Mouse (Mus musculus) MEL (cell line): ENCODE measurements around the gene Sik1. TPM values are rescaled to one million over a fixed set of nuclear protein-coding genes. Genes with fewer than 3 reads are reported as not detected.

ENCODE experiments used
- DNase-seq: peaks from one replicate; pipeline ENCODE4 v3.0.0; 2011; ENCODE audit warnings: low read depth, low spot score
- H3K27ac ChIP-seq: 2 replicates; pipeline ENCODE4 v1.5.1; 2012; ENCODE audit warnings: low read depth, mild to moderate bottlenecking, control low read depth, low read length, moderate library complexity; ENCODE audit not compliant: control insufficient read depth
- H3K27me3 ChIP-seq, 2 experiments: fragments of 150-350 bp in 1 of 2; sonication (generic) in 1 of 2; 2 replicates each; pipeline ENCODE4 v1.6.1; 2012; ENCODE audit warnings: low read length in 2 of 2, mild to moderate bottlenecking in 2 of 2, improper control_type of control experiment in 1 of 2, moderate library complexity in 1 of 2; ENCODE audit not compliant: insufficient read depth in 2 of 2, control insufficient read depth in 1 of 2
- H3K36me3 ChIP-seq, 2 experiments: 2 replicates each; pipeline ENCODE4 v1.6.1; 2012 to 2014; ENCODE audit warnings: low read length in 2 of 2, improper control_type of control experiment in 1 of 2, inconsistent platforms in 1 of 2, mild to moderate bottlenecking in 1 of 2; ENCODE audit not compliant: insufficient read depth in 2 of 2, control insufficient read depth in 1 of 2
- H3K4me1 ChIP-seq, 2 experiments: fragments of 150-350 bp in 1 of 2; sonication (generic) in 1 of 2; 2 replicates each; pipeline ENCODE4 v1.6.1; 2012; ENCODE audit warnings: low read length in 2 of 2, improper control_type of control experiment in 1 of 2, mild to moderate bottlenecking in 1 of 2; ENCODE audit not compliant: insufficient read depth in 2 of 2, control insufficient read depth in 1 of 2
- H3K4me3 ChIP-seq, 2 experiments: fragments of 150-350 bp in 1 of 2; sonication (generic) in 1 of 2; 2 replicates each; pipeline ENCODE4 v1.5.1; 2012; ENCODE audit warnings: low read depth in 2 of 2, low read length in 2 of 2, mild to moderate bottlenecking in 2 of 2, moderate library complexity in 2 of 2, control low read depth in 1 of 2, improper control_type of control experiment in 1 of 2; ENCODE audit not compliant: control insufficient read depth in 1 of 2, insufficient read depth in 1 of 2
- H3K79me2 ChIP-seq: 2 replicates; pipeline ENCODE4 v1.6.1; 2012; ENCODE audit warnings: mild to moderate bottlenecking, low read length, moderate library complexity; ENCODE audit not compliant: control insufficient read depth, poor library complexity, insufficient read depth
- H3K9ac ChIP-seq: 2 replicates; pipeline ENCODE4 v1.6.1; 2012; ENCODE audit warnings: low read depth, mild to moderate bottlenecking, control low read depth, low read length, moderate library complexity; ENCODE audit not compliant: control insufficient read depth, poor library complexity, severe bottlenecking
- H3K9me3 ChIP-seq: fragments of 150-350 bp; sonication (generic); replicated peaks from 2 replicates; pipeline ENCODE4 v1.6.1; 2012; ENCODE audit warnings: mild to moderate bottlenecking, low read length, improper control_type of control experiment, moderate library complexity; ENCODE audit not compliant: insufficient read depth
- BHLHE40 ChIP-seq: IDR thresholded peaks from 2 replicates; pipeline ENCODE4 v1.6.1; 2012; ENCODE audit warnings: low read depth, mild to moderate bottlenecking, inconsistent platforms, low read length, improper control_type of control experiment, borderline replicate concordance
- CHD1 ChIP-seq: IDR thresholded peaks from 2 replicates; pipeline ENCODE4 v1.6.1; 2012; ENCODE audit warnings: low read depth, mild to moderate bottlenecking, inconsistent platforms, low read length, improper control_type of control experiment
- CHD2 ChIP-seq: IDR thresholded peaks from 2 replicates; pipeline ENCODE4 v1.6.1; 2011; ENCODE audit warnings: low read length, improper control_type of control experiment
- ELF1 ChIP-seq: IDR thresholded peaks from 2 replicates; pipeline ENCODE4 v1.6.1; 2014; ENCODE audit warnings: low read depth, mild to moderate bottlenecking, inconsistent platforms, low read length, improper control_type of control experiment, moderate library complexity
- EP300 ChIP-seq, 2 experiments: IDR thresholded peaks; 2 replicates each; pipeline ENCODE4 v1.6.1; 2011; ENCODE audit warnings: improper control_type of control experiment in 2 of 2, low read length in 2 of 2, low read depth in 1 of 2, mild to moderate bottlenecking in 1 of 2
- ETS1 ChIP-seq: IDR thresholded peaks from 2 replicates; pipeline ENCODE4 v1.6.1; 2012; ENCODE audit warnings: low read depth, mild to moderate bottlenecking, inconsistent platforms, low read length, improper control_type of control experiment, moderate library complexity
- GATA1 ChIP-seq: IDR thresholded peaks from 2 replicates; pipeline ENCODE4 v1.6.1; 2011; ENCODE audit warnings: low read depth, low read length, improper control_type of control experiment
- HCFC1 ChIP-seq: IDR thresholded peaks from 2 replicates; pipeline ENCODE4 v1.6.1; 2012; ENCODE audit warnings: low read depth, mild to moderate bottlenecking, inconsistent platforms, low read length, improper control_type of control experiment, moderate library complexity
- JUND ChIP-seq: IDR thresholded peaks from 2 replicates; pipeline ENCODE4 v1.6.1; 2011; ENCODE audit warnings: low read depth, mild to moderate bottlenecking, improper control_type of control experiment, low read length
- KAT2A ChIP-seq: conservative IDR thresholded peaks from 2 replicates; pipeline ENCODE4 v1.6.1; 2012; ENCODE audit warnings: low read depth, low read length, improper control_type of control experiment, inconsistent platforms
- MAFK ChIP-seq: IDR thresholded peaks from 2 replicates; pipeline ENCODE4 v1.6.1; 2011; ENCODE audit warnings: low read depth, mild to moderate bottlenecking, low read length, improper control_type of control experiment, borderline replicate concordance
- MAX ChIP-seq: IDR thresholded peaks from 2 replicates; pipeline ENCODE4 v1.6.1; 2011; ENCODE audit warnings: low read length, improper control_type of control experiment
- MAZ ChIP-seq: IDR thresholded peaks from 2 replicates; pipeline ENCODE4 v1.6.1; 2012; ENCODE audit warnings: low read depth, mild to moderate bottlenecking, inconsistent platforms, low read length, improper control_type of control experiment
- MEF2A ChIP-seq: IDR thresholded peaks from 2 replicates; pipeline ENCODE4 v1.6.1; 2014; ENCODE audit warnings: low read depth, mild to moderate bottlenecking, inconsistent platforms, low read length, improper control_type of control experiment; ENCODE audit not compliant: poor library complexity, insufficient replicate concordance, severe bottlenecking; ENCODE audit errors: extremely low read depth
- MXI1 ChIP-seq: IDR thresholded peaks from 2 replicates; pipeline ENCODE4 v1.6.1; 2011; ENCODE audit warnings: mild to moderate bottlenecking, low read depth, low read length, improper control_type of control experiment
- MYB ChIP-seq: IDR thresholded peaks from 2 replicates; pipeline ENCODE4 v1.6.1; 2011; ENCODE audit warnings: mild to moderate bottlenecking, low read depth, low read length, improper control_type of control experiment
- MYC ChIP-seq: IDR thresholded peaks from 2 replicates; pipeline ENCODE4 v1.6.1; 2011; ENCODE audit warnings: low read depth, mild to moderate bottlenecking, low read length, improper control_type of control experiment, moderate library complexity
- NELFE ChIP-seq: IDR thresholded peaks from 2 replicates; pipeline ENCODE4 v1.6.1; 2011; ENCODE audit warnings: low read depth, low read length, improper control_type of control experiment
- NRF1 ChIP-seq: IDR thresholded peaks from 2 replicates; pipeline ENCODE4 v1.6.1; 2014; ENCODE audit warnings: low read depth, mild to moderate bottlenecking, inconsistent platforms, low read length, improper control_type of control experiment, moderate library complexity; ENCODE audit not compliant: poor library complexity, insufficient read depth, severe bottlenecking
- POLR2AphosphoS2 ChIP-seq: IDR thresholded peaks from 2 replicates; pipeline ENCODE4 v1.6.1; 2011; ENCODE audit warnings: low read length, improper control_type of control experiment
- RAD21 ChIP-seq: IDR thresholded peaks from 2 replicates; pipeline ENCODE4 v1.6.1; 2011; ENCODE audit warnings: mild to moderate bottlenecking, low read depth, low read length, improper control_type of control experiment
- RCOR1 ChIP-seq: IDR thresholded peaks from 2 replicates; pipeline ENCODE4 v1.6.1; 2012; ENCODE audit warnings: low read depth, mild to moderate bottlenecking, inconsistent platforms, low read length, improper control_type of control experiment
- SIN3A ChIP-seq: IDR thresholded peaks from 2 replicates; pipeline ENCODE4 v1.6.1; 2012; ENCODE audit warnings: low read length, improper control_type of control experiment, inconsistent platforms
- SMC3 ChIP-seq: IDR thresholded peaks from 2 replicates; pipeline ENCODE4 v1.6.1; 2011; ENCODE audit warnings: low read depth, low read length, improper control_type of control experiment
- TAL1 ChIP-seq: IDR thresholded peaks from 2 replicates; pipeline ENCODE4 v1.6.1; 2012; ENCODE audit warnings: mild to moderate bottlenecking, inconsistent platforms, low read length, moderate library complexity, mixed read lengths
- TBP ChIP-seq: IDR thresholded peaks from 2 replicates; pipeline ENCODE4 v1.8.0; 2011; ENCODE audit warnings: low read depth, low read length, improper control_type of control experiment
- TCF12 ChIP-seq: IDR thresholded peaks from 2 replicates; pipeline ENCODE4 v1.6.1; 2014; ENCODE audit warnings: low read depth, mild to moderate bottlenecking, inconsistent platforms, low read length, improper control_type of control experiment, moderate library complexity
- UBTF ChIP-seq: IDR thresholded peaks from 2 replicates; pipeline ENCODE4 v1.6.1; 2012; ENCODE audit warnings: low read depth, mild to moderate bottlenecking, inconsistent platforms, low read length, improper control_type of control experiment, moderate library complexity, borderline replicate concordance; ENCODE audit not compliant: insufficient read depth
- USF1 ChIP-seq: IDR thresholded peaks from 2 replicates; pipeline ENCODE4 v1.6.1; 2014; ENCODE audit warnings: low read depth, mild to moderate bottlenecking, inconsistent platforms, low read length, improper control_type of control experiment, moderate library complexity
- USF2 ChIP-seq, 2 experiments: IDR thresholded peaks; 2 replicates each; pipeline ENCODE4 v1.6.1; 2011 to 2012; ENCODE audit warnings: improper control_type of control experiment in 2 of 2, low read length in 2 of 2, borderline replicate concordance in 1 of 2, inconsistent platforms in 1 of 2, low read depth in 1 of 2, mild to moderate bottlenecking in 1 of 2; ENCODE audit not compliant: insufficient read depth in 1 of 2
- ZC3H11A ChIP-seq: IDR thresholded peaks from 2 replicates; pipeline ENCODE4 v1.6.1; 2012; ENCODE audit warnings: low read depth, mild to moderate bottlenecking, inconsistent platforms, low read length, improper control_type of control experiment
- ZKSCAN1 ChIP-seq: IDR thresholded peaks from 2 replicates; pipeline ENCODE4 v1.6.1; 2012; ENCODE audit warnings: low read depth, mild to moderate bottlenecking, inconsistent platforms, low read length, improper control_type of control experiment, moderate library complexity
- ZMIZ1 ChIP-seq: IDR thresholded peaks from 2 replicates; pipeline ENCODE4 v1.6.1; 2012; ENCODE audit warnings: low read depth, mild to moderate bottlenecking, inconsistent platforms, low read length, improper control_type of control experiment, moderate library complexity
- ZNF384 ChIP-seq: IDR thresholded peaks from 2 replicates; pipeline ENCODE4 v1.6.1; 2012; ENCODE audit warnings: low read depth, mild to moderate bottlenecking, inconsistent platforms, low read length, improper control_type of control experiment
- polyA plus RNA-seq, 2 experiments: library from polyadenylated mRNA; stranded (reverse) in 1 of 2; unstranded in 1 of 2; fragments of >175 nt in 1 of 2; fragments of >200 nt in 1 of 2; gene quantifications; 2 replicates each; pipeline versions ENCODE4 v1.2.1 to v1.2.4; 2012; ENCODE audit warnings: low replicate concordance in 2 of 2, low read depth in 1 of 2; ENCODE audit not compliant: insufficient read length in 2 of 2, insufficient read depth in 1 of 2, missing spikeins in 1 of 2
- total RNA-seq: library from RNA; depleted of rRNA; stranded (reverse); fragments of 300-350 nt; gene quantifications from 2 replicates; pipeline ENCODE4 v1.2.3, GENCODE M21; 2012; rRNA removed

The Sik1 gene
- total RNA-seq (4.7 and 5.5 TPM in 2 replicates), polyA plus RNA-seq (10 to 100 TPM in 1 of 2 experiments, not detected in 1; 10.4 TPM)

DNA sequence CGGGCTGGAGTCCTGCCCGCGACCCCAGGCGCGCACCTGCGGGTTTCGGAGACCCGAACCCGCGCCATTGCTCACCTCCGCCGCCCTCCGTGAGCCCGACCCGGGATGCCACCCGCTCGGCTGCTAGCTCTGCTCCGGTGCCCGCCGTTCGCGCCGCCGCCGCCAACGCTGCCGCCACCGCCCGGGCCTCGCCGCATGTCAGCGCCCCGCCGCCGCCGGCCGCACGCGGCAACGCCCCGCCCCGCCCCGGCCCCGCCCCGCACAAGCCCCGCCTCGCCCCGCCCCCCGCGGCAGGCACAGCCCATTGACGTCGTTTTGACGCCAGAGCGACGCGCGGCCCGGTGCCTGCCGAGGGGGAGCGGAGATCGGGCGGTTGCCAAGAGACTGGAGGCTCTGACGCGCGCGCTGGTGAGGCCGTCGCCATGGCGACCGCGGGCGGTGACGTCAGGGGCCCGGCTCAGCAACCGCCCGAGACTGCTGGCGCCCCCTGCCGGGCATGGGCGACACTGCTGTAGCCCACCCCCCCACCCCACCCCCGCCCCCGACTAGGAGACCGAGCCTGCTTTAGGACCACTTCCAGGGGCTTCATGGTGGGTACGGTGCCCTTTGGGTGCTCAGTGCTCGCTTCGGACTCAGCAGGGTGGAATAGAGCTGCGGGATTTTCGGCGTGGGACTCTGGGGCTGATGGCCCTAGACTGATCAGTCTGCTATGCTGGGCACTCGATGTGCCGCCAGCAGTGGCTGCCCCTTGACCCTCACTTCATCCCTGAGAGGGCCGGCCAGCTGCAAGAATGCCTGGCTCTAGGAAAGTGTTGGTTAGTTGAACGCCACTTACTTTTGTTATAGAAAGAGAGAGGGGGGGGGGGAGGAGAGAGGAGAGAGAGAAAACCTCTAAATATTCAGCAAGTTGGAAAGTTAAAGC is at the start of gene Sik1:
Gene Sik1 (minus strand): TSS at position 208 of the 922 bp plus-strand sequence.
- Histone ChIP-seq H3K9me3 (no peaks in the 10 kb centered on the region), H3K4me3 (peak within 1 kb of the TSS; percentile 98), H3K27ac (peak within 1 kb of the TSS; percentile 83), H3K4me1 (peaks cover 2 to 12% of the 10 kb centered on the region in 2 experiments; a peak in 3 of 4 replicates), H3K79me2 (peaks cover 11% of the 10 kb centered on the region), H3K36me3 (no peaks in the 10 kb centered on the region), H3K27me3 (no peaks in the 10 kb centered on the region), H3K9ac (peak within 1 kb of the TSS; percentile 93)
- DNase-seq = peak; percentile 96
- no peak for TF ChIP-seq JUND
- no peak for TF ChIP-seq ZKSCAN1
- no peak for TF ChIP-seq MEF2A
- TF ChIP-seq TBP = no peak
- TF ChIP-seq MXI1 = peak; percentile 75
- TF ChIP-seq RAD21 = no peak
- no peak for TF ChIP-seq TAL1
- no peak for TF ChIP-seq POLR2AphosphoS2
- TF ChIP-seq MYB = no peak
- TF ChIP-seq ELF1 = peak; percentile 90
- peak; percentile 91; the same call in 1 of the 2 replicates for TF ChIP-seq MAZ
- TF ChIP-seq EP300 (IDR thresholded peaks at IDR 0.05; ENCODE audit: low read depth in 1 of 2, low read length in 2 of 2) = no peak
- TF ChIP-seq USF2 (IDR thresholded peaks at IDR 0.05; ENCODE audit: borderline replicate concordance in 1 of 2, insufficient read depth in 1 of 2, low read depth in 1 of 2, low read length in 2 of 2) = no peak
- no peak for TF ChIP-seq MAX
- TF ChIP-seq ZNF384 = no peak
- no peak for TF ChIP-seq RCOR1
- TF ChIP-seq USF1 = 0 out of 2 replicates have a peak, but pooled peaks have one; percentile 6
- no peak for TF ChIP-seq CHD1
- TF ChIP-seq MYC = no peak
- TF ChIP-seq KAT2A = no peak; the same call in 1 of the 2 replicates
- TF ChIP-seq BHLHE40 = no peak
- no peak for TF ChIP-seq ZC3H11A
- no peak for TF ChIP-seq CHD2
- TF ChIP-seq ETS1 = peak; percentile 91
- TF ChIP-seq SIN3A = peak; percentile 89
- TF ChIP-seq NRF1 = 0 out of 2 replicates have a peak, but pooled peaks have one; percentile 15
- TF ChIP-seq ZMIZ1 = no peak
- TF ChIP-seq NELFE = peak; percentile 52; the same call in 1 of the 2 replicates
- no peak for TF ChIP-seq GATA1
- TF ChIP-seq HCFC1 = peak; percentile 80
- peak; percentile 7 for TF ChIP-seq SMC3
- no peak for TF ChIP-seq MAFK
- TF ChIP-seq TCF12 = peak; percentile 37; the same call in 1 of the 2 replicates
- no peak for TF ChIP-seq UBTF
